Mouse (Mus musculus): ENCODE measurements around the gene Helz. TPM values are rescaled to one million over a fixed set of nuclear protein-coding genes. Genes with fewer than 3 reads are reported as not detected.

The Helz gene
- polyA plus RNA-seq, 1 experiment from 2014 or later: 27.4 TPM

DNA sequence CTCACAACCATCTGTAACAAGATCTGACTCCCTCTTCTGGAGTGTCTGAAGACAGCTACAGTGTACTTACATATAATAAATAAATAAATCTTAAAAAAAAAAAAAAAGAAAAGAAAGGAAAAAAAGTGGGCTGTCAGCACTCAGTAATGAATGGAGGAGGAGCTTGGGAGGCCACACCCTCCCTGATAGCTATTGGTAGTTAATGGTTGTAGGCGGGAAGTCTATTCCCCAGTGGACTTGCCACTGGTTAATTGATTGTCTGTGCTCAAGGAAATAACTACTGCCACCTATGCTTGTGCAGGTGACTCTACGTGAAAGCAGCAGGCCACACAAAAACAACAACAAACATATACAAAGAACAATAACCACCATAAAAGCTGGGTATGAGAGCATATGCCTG lies 31.3 kb upstream of the Helz start:
- 94% methylated on average over 2 of the region's 2 CpGs for WGBS
- no peaks in the 10 kb centered on the region for H3K4me1 ChIP-seq (replicated peaks; ENCODE audit: control insufficient read depth, insufficient read depth, low read length)
- H3K27me3 ChIP-seq (ENCODE audit: control insufficient read depth, insufficient read depth, low read length): no peaks in the 10 kb centered on the region
- no peak for ATAC-seq (replicated peaks; ENCODE audit: low FRiP score)
- H3K4me3 ChIP-seq (ENCODE audit: low read depth, low read length): no peak overlapping the region
- no peaks in the 10 kb centered on the region for H3K36me3 ChIP-seq (ENCODE audit: control insufficient read depth, insufficient read depth, low read length)
- no peak overlapping the region for H3K4me2 ChIP-seq (ENCODE audit: low read depth, low read length, severe bottlenecking)
- H3K9me3 ChIP-seq (ENCODE audit: control insufficient read depth, low read length): no peaks in the 10 kb centered on the region
- no peak overlapping the region for H3K27ac ChIP-seq (ENCODE audit: low read depth, low read length)
- DNase-seq (ENCODE audit: low spot score): no peak
- no peak overlapping the region for H3K9ac ChIP-seq (ENCODE audit: low read length)

DNA sequence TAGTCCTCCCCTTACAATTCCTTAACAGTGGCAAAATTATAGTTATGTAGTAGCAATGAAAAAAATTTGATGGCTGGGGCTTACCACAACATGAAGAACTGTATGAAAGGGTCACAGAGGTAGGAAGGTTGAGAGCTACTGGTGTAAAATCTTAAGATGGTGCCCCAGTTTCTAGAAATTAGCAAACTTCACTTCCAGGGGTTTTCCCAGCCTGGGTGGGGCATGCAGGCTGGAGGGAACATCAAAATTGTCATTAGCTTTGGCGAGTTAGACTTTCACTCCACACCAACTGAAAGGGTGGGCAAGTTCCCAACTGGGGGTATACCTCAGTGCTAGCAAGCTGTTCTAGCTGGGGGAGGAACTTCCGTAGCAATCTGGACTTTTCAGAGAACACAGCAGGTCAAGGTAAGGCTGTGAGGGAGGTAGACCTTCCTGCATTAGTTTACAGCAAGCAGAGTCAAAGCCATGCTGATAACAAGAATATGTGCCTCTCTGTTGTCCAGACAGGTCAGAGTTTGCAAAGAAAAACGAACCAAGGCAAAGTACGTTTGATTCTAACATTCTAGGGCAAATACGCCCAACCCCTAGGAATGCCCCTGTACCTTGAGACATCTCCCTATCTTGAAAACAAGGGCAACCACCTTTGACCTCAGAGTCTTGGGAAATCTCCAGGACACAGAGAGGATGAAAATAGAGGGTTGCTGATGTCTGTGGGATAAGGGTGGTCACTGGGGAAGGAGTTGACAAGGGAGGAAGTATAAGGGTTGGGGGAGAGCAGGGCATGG lies 28.9 kb upstream of the Helz start:
- Histone ChIP-seq H3K4me2 (ENCODE audit: low read depth, low read length, severe bottlenecking) (no peak overlapping the region), H3K27ac (ENCODE audit: low read depth, low read length) (no peak overlapping the region)

DNA sequence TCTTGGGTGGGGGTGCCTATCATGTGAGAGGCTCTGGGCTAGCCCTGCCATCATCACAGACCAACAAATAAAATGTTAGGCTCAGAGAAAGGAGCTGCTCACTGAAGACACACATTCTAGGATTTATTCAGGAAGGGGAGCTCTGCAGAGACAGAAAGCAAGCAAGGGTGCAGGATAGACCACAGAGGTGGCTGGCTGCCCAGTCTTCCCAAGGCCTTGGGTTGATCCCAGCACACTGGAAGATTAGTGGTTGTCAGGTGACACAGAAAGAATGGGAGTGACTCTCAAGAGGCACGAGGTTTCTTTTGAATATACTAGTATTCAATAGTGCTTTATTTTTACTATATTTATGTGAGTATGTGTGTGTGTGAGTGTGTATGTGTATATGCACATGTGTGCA lies 26.6 kb upstream of the Helz start:
- H3K27ac ChIP-seq (ENCODE audit: low read depth, low read length): no peak overlapping the region
- ATAC-seq (replicated peaks; ENCODE audit: low FRiP score) (no peak), DNase-seq (ENCODE audit: low spot score) (no peak)
- H3K4me3 ChIP-seq (ENCODE audit: low read depth, low read length): no peak overlapping the region
- no peaks in the 10 kb centered on the region for H3K9me3 ChIP-seq (ENCODE audit: control insufficient read depth, low read length)
- no peak overlapping the region for H3K4me2 ChIP-seq (ENCODE audit: low read depth, low read length, severe bottlenecking)
- H3K36me3 ChIP-seq (ENCODE audit: control insufficient read depth, insufficient read depth, low read length): no peaks in the 10 kb centered on the region
- 74% methylated on average over 1 of the region's 1 CpGs for whole genome bisulfite sequencing
- H3K9ac ChIP-seq (ENCODE audit: low read length): no peak overlapping the region
- no peaks in the 10 kb centered on the region for H3K4me1 ChIP-seq (replicated peaks; ENCODE audit: control insufficient read depth, insufficient read depth, low read length)
- no peaks in the 10 kb centered on the region for H3K27me3 ChIP-seq (ENCODE audit: control insufficient read depth, insufficient read depth, low read length)

More for the DNA sequence above, 28.9 kb upstream of the Helz start:
- H3K4me1 ChIP-seq (replicated peaks; ENCODE audit: control insufficient read depth, insufficient read depth, low read length): no peaks in the 10 kb centered on the region
- no peaks in the 10 kb centered on the region for H3K27me3 ChIP-seq (ENCODE audit: control insufficient read depth, insufficient read depth, low read length)
- 78% methylated on average over 5 of the region's 5 CpGs for WGBS
- no peak overlapping the region for H3K4me3 ChIP-seq (ENCODE audit: low read depth, low read length)
- H3K9ac ChIP-seq (ENCODE audit: low read length): no peak overlapping the region
- H3K36me3 ChIP-seq (ENCODE audit: control insufficient read depth, insufficient read depth, low read length): no peaks in the 10 kb centered on the region
- H3K9me3 ChIP-seq (ENCODE audit: control insufficient read depth, low read length): no peaks in the 10 kb centered on the region
- ATAC-seq (replicated peaks; ENCODE audit: low FRiP score): no peak
- no peak for DNase-seq (ENCODE audit: low spot score)

- H3K4me3 ChIP-seq (ENCODE audit: low read depth, low read length): no peak overlapping the region
- H3K27ac ChIP-seq (ENCODE audit: low read depth, low read length): no peak overlapping the region
- H3K4me1 ChIP-seq (replicated peaks; ENCODE audit: control insufficient read depth, insufficient read depth, low read length): no peaks in the 10 kb centered on the region
- H3K9ac ChIP-seq (ENCODE audit: low read length): no peak overlapping the region
- no peaks in the 10 kb centered on the region for H3K27me3 ChIP-seq (ENCODE audit: control insufficient read depth, insufficient read depth, low read length)
- ATAC-seq (replicated peaks; ENCODE audit: low FRiP score): no peak
- no peaks in the 10 kb centered on the region for H3K36me3 ChIP-seq (ENCODE audit: control insufficient read depth, insufficient read depth, low read length)
- no peak overlapping the region for H3K4me2 ChIP-seq (ENCODE audit: low read depth, low read length, severe bottlenecking)
- H3K9me3 ChIP-seq (ENCODE audit: control insufficient read depth, low read length): no peaks in the 10 kb centered on the region
- 85% methylated on average over 1 of the region's 1 CpGs for WGBS
- no peak for DNase-seq (ENCODE audit: low spot score)
These were observed 22.8 kb upstream of the Helz start for GRCm38 (mm10) chr11:107524966-107525365.

- no peak overlapping the region for H3K4me2 ChIP-seq (ENCODE audit: low read depth, low read length, severe bottlenecking)
- no peak overlapping the region for H3K9ac ChIP-seq (ENCODE audit: low read length)
- no peak for ATAC-seq (replicated peaks; ENCODE audit: low FRiP score)
- no peaks in the 10 kb centered on the region for H3K36me3 ChIP-seq (ENCODE audit: control insufficient read depth, insufficient read depth, low read length)
- no peaks in the 10 kb centered on the region for H3K9me3 ChIP-seq (ENCODE audit: control insufficient read depth, low read length)
- H3K27me3 ChIP-seq (ENCODE audit: control insufficient read depth, insufficient read depth, low read length): no peaks in the 10 kb centered on the region
- WGBS: 15% methylated on average over 3 of the region's 3 CpGs
- H3K4me3 ChIP-seq (ENCODE audit: low read depth, low read length): no peak overlapping the region
- H3K27ac ChIP-seq (ENCODE audit: low read depth, low read length): no peak overlapping the region
- no peak for DNase-seq (ENCODE audit: low spot score)
- no peaks in the 10 kb centered on the region for H3K4me1 ChIP-seq (replicated peaks; ENCODE audit: control insufficient read depth, insufficient read depth, low read length)
These were observed 20.1 kb upstream of the Helz start for GRCm38 (mm10) chr11:107527632-107528031.

DNA sequence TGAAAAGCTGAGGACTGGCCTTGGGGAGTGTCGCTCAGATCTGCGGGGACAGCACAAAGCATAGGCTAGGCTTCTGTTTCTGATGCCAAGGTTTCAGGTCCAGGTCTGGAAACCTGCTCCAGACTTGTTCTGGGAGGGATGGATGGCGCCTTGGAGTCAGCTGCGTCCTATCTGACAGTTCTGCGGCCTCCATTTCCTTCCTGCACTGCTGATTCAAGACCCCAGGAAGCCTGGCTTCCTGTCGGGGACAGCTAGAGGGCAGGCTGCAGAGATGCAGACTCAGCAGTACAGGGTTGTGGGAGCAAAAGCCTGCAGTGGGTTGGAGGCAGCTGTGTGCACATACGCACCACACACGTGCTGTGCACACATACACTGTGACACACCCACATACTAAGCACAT lies 18.4 kb upstream of the Helz start:
- WGBS: 55% methylated on average over 8 of the region's 8 CpGs
- H3K9ac ChIP-seq (ENCODE audit: low read length): no peak overlapping the region
- H3K4me3 ChIP-seq (ENCODE audit: low read depth, low read length): no peak overlapping the region
- no peaks in the 10 kb centered on the region for H3K9me3 ChIP-seq (ENCODE audit: control insufficient read depth, low read length)
- no peaks in the 10 kb centered on the region for H3K4me1 ChIP-seq (replicated peaks; ENCODE audit: control insufficient read depth, insufficient read depth, low read length)
- no peak overlapping the region for H3K27ac ChIP-seq (ENCODE audit: low read depth, low read length)
- no peaks in the 10 kb centered on the region for H3K27me3 ChIP-seq (ENCODE audit: control insufficient read depth, insufficient read depth, low read length)
- no peak overlapping the region for H3K4me2 ChIP-seq (ENCODE audit: low read depth, low read length, severe bottlenecking)
- DNase-seq (ENCODE audit: low spot score) (no peak), ATAC-seq (replicated peaks; ENCODE audit: low FRiP score) (no peak)
- H3K36me3 ChIP-seq (ENCODE audit: control insufficient read depth, insufficient read depth, low read length): no peaks in the 10 kb centered on the region

- Histone ChIP-seq H3K27ac (ENCODE audit: low read depth, low read length) (no peak overlapping the region), H3K4me3 (ENCODE audit: low read depth, low read length) (no peak overlapping the region), H3K9me3 (ENCODE audit: control insufficient read depth, low read length) (no peaks in the 10 kb centered on the region), H3K4me2 (ENCODE audit: low read depth, low read length, severe bottlenecking) (no peak overlapping the region), H3K4me1 (replicated peaks; ENCODE audit: control insufficient read depth, insufficient read depth, low read length) (no peaks in the 10 kb centered on the region), H3K9ac (ENCODE audit: low read length) (no peak overlapping the region), H3K27me3 (ENCODE audit: control insufficient read depth, insufficient read depth, low read length) (no peaks in the 10 kb centered on the region), H3K36me3 (ENCODE audit: control insufficient read depth, insufficient read depth, low read length) (no peaks in the 10 kb centered on the region)
- DNase-seq (ENCODE audit: low spot score): no peak
- no peak for ATAC-seq (replicated peaks; ENCODE audit: low FRiP score)
- whole genome bisulfite sequencing: 74% methylated on average over 4 of the region's 4 CpGs
These were observed 16.3 kb upstream of the Helz start for GRCm38 (mm10) chr11:107531445-107531844.

DNA sequence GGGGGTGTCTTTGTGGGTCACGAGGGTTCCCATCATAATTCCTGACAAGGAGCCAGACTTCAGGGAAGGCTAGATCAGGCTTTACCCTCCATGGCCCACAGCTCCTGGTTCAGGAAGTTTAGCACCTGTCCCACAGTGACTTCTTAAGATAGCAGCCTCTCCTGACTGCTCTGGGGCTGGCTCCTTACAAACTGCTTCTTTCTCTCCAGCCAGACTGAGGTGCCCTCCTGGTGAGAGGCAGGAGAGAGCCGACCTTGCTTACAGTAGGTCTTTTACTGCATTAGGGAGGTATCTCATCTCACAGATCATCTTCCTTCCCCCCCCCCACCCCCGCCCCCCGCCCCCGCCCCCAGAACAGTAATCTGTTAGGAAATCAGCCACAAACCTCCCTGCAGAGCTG lies 15.5 kb upstream of the Helz start:
- Histone ChIP-seq H3K27me3 (ENCODE audit: control insufficient read depth, insufficient read depth, low read length) (no peaks in the 10 kb centered on the region), H3K4me2 (ENCODE audit: low read depth, low read length, severe bottlenecking) (no peak overlapping the region), H3K36me3 (ENCODE audit: control insufficient read depth, insufficient read depth, low read length) (no peaks in the 10 kb centered on the region), H3K27ac (ENCODE audit: low read depth, low read length) (no peak overlapping the region), H3K4me1 (replicated peaks; ENCODE audit: control insufficient read depth, insufficient read depth, low read length) (no peaks in the 10 kb centered on the region), H3K9ac (ENCODE audit: low read length) (no peak overlapping the region), H3K4me3 (ENCODE audit: low read depth, low read length) (no peak overlapping the region), H3K9me3 (ENCODE audit: control insufficient read depth, low read length) (no peaks in the 10 kb centered on the region)
- DNase-seq (ENCODE audit: low spot score) (no peak), ATAC-seq (replicated peaks; ENCODE audit: low FRiP score) (no peak)
- WGBS: 59% methylated on average over 4 of the region's 5 CpGs

- Histone ChIP-seq H3K4me1 (replicated peaks; ENCODE audit: control insufficient read depth, insufficient read depth, low read length) (no peaks in the 10 kb centered on the region), H3K4me2 (ENCODE audit: low read depth, low read length, severe bottlenecking) (no peak overlapping the region), H3K27me3 (ENCODE audit: control insufficient read depth, insufficient read depth, low read length) (no peaks in the 10 kb centered on the region), H3K9ac (ENCODE audit: low read length) (no peak overlapping the region), H3K27ac (ENCODE audit: low read depth, low read length) (no peak overlapping the region), H3K36me3 (ENCODE audit: control insufficient read depth, insufficient read depth, low read length) (no peaks in the 10 kb centered on the region), H3K9me3 (ENCODE audit: control insufficient read depth, low read length) (no peaks in the 10 kb centered on the region), H3K4me3 (ENCODE audit: low read depth, low read length) (no peak overlapping the region)
- ATAC-seq (replicated peaks; ENCODE audit: low FRiP score) (no peak), DNase-seq (ENCODE audit: low spot score) (no peak)
- 95% methylated on average over 4 of the region's 4 CpGs for WGBS
These were observed 8.7 kb upstream of the Helz start for GRCm38 (mm10) chr11:107538994-107539393.

Measured in forebrain, embryonic 11.5 days (tissue).